Mouse (Mus musculus): ENCODE measurements at regions not wholly inside any gene's neighbourhood (a gene's known extent, or its start where the extent isn't known, plus 50 kb on each side); places are given as distances from the start of the nearest gene placed in this dataset.
"Not testable (repeated sequence)": the region's sequence is repeated elsewhere in the genome, so short reads cannot be mapped to it uniquely, and the experiment has no call there.

GRCm38 (mm10) chr10:114265927-114266326 is 536.2 kb downstream of the Trhde start:
- ATAC-seq (replicated peaks; ENCODE audit: insufficient number of reproducible peaks, low FRiP score, low TSS enrichment): no peak
- Histone ChIP-seq H3K9me3 (replicated peaks; ENCODE audit: control insufficient read depth, low read length) (no peaks in the 10 kb centered on the region), H3K4me3 (ENCODE audit: low read depth, low read length) (no peak overlapping the region), H3K4me1 (ENCODE audit: control insufficient read depth, insufficient read depth, low read length) (no peaks in the 10 kb centered on the region), H3K27me3 (ENCODE audit: control insufficient read depth, insufficient read depth, low read length) (no peaks in the 10 kb centered on the region), H3K27ac (ENCODE audit: low read depth, low read length) (no peak overlapping the region), H3K4me2 (no peak overlapping the region), H3K36me3 (ENCODE audit: control insufficient read depth, insufficient read depth, low read length) (no peaks in the 10 kb centered on the region), H3K9ac (ENCODE audit: low read depth, low read length) (no peak overlapping the region)
- WGBS (ENCODE audit: insufficient replicate concordance): 56% methylated on average over 4 of the region's 4 CpGs

GRCm38 (mm10) chr10:114241606-114242005 is 560.5 kb downstream of the Trhde start:
- 68% methylated on average over 4 of the region's 4 CpGs for WGBS (ENCODE audit: insufficient replicate concordance)
- H3K9ac ChIP-seq (ENCODE audit: low read depth, low read length): no peak overlapping the region
- ATAC-seq (replicated peaks; ENCODE audit: insufficient number of reproducible peaks, low FRiP score, low TSS enrichment): no peak

GRCm38 (mm10) chr10:114227635-114228034 is 574.5 kb downstream of the Trhde start:
- H3K36me3 ChIP-seq (ENCODE audit: control insufficient read depth, insufficient read depth, low read length): no peaks in the 10 kb centered on the region
- no peak overlapping the region for H3K4me2 ChIP-seq
- 51% methylated on average over 3 of the region's 3 CpGs for WGBS (ENCODE audit: insufficient replicate concordance)
- no peaks in the 10 kb centered on the region for H3K4me1 ChIP-seq (ENCODE audit: control insufficient read depth, insufficient read depth, low read length)
- H3K9me3 ChIP-seq (replicated peaks; ENCODE audit: control insufficient read depth, low read length): no peaks in the 10 kb centered on the region
- no peak overlapping the region for H3K27ac ChIP-seq (ENCODE audit: low read depth, low read length)
- H3K9ac ChIP-seq (ENCODE audit: low read depth, low read length): no peak overlapping the region
- H3K4me3 ChIP-seq (ENCODE audit: low read depth, low read length): no peak overlapping the region
- peak; percentile 52; the same call in 1 of the 2 replicates for ATAC-seq (replicated peaks; ENCODE audit: insufficient number of reproducible peaks, low FRiP score, low TSS enrichment)
- no peaks in the 10 kb centered on the region for H3K27me3 ChIP-seq (ENCODE audit: control insufficient read depth, insufficient read depth, low read length)

More at GRCm38 (mm10) chr10:114241606-114242005, 560.5 kb downstream of the Trhde start:
- H3K9me3 ChIP-seq (replicated peaks; ENCODE audit: control insufficient read depth, low read length): no peaks in the 10 kb centered on the region
- no peaks in the 10 kb centered on the region for H3K36me3 ChIP-seq (ENCODE audit: control insufficient read depth, insufficient read depth, low read length)
- no peak overlapping the region for H3K4me3 ChIP-seq (ENCODE audit: low read depth, low read length)
- H3K27me3 ChIP-seq (ENCODE audit: control insufficient read depth, insufficient read depth, low read length): no peaks in the 10 kb centered on the region
- H3K4me1 ChIP-seq (ENCODE audit: control insufficient read depth, insufficient read depth, low read length): no peaks in the 10 kb centered on the region
- H3K27ac ChIP-seq (ENCODE audit: low read depth, low read length): no peak overlapping the region
- no peak overlapping the region for H3K4me2 ChIP-seq

- no peaks in the 10 kb centered on the region for H3K9me3 ChIP-seq (replicated peaks; ENCODE audit: control insufficient read depth, low read length)
- H3K4me2 ChIP-seq: no peak overlapping the region
- no peaks in the 10 kb centered on the region for H3K36me3 ChIP-seq (ENCODE audit: control insufficient read depth, insufficient read depth, low read length)
- no peak for ATAC-seq (replicated peaks; ENCODE audit: insufficient number of reproducible peaks, low FRiP score, low TSS enrichment)
- H3K27ac ChIP-seq (ENCODE audit: low read depth, low read length): no peak overlapping the region
- no peak overlapping the region for H3K9ac ChIP-seq (ENCODE audit: low read depth, low read length)
- WGBS (ENCODE audit: insufficient replicate concordance): 90% methylated on average over 4 of the region's 4 CpGs
- H3K4me1 ChIP-seq (ENCODE audit: control insufficient read depth, insufficient read depth, low read length): no peaks in the 10 kb centered on the region
- H3K4me3 ChIP-seq (ENCODE audit: low read depth, low read length): no peak overlapping the region
- no peaks in the 10 kb centered on the region for H3K27me3 ChIP-seq (ENCODE audit: control insufficient read depth, insufficient read depth, low read length)
Measured at GRCm38 (mm10) chr10:114201583-114201982, 600.5 kb downstream of the Trhde start.

- no peak for ATAC-seq (replicated peaks; ENCODE audit: insufficient number of reproducible peaks, low FRiP score, low TSS enrichment)
- no peak overlapping the region for H3K4me2 ChIP-seq
- 78% methylated on average over 2 of the region's 2 CpGs for WGBS (ENCODE audit: insufficient replicate concordance)
- H3K4me3 ChIP-seq (ENCODE audit: low read depth, low read length): no peak overlapping the region
- no peaks in the 10 kb centered on the region for H3K36me3 ChIP-seq (ENCODE audit: control insufficient read depth, insufficient read depth, low read length)
- H3K27ac ChIP-seq (ENCODE audit: low read depth, low read length): no peak overlapping the region
- no peaks in the 10 kb centered on the region for H3K4me1 ChIP-seq (ENCODE audit: control insufficient read depth, insufficient read depth, low read length)
- H3K9ac ChIP-seq (ENCODE audit: low read depth, low read length): no peak overlapping the region
- H3K27me3 ChIP-seq (ENCODE audit: control insufficient read depth, insufficient read depth, low read length): no peaks in the 10 kb centered on the region
- H3K9me3 ChIP-seq (replicated peaks; ENCODE audit: control insufficient read depth, low read length): no peaks in the 10 kb centered on the region
Measured at GRCm38 (mm10) chr10:114200939-114201338, 601.2 kb downstream of the Trhde start.

- Histone ChIP-seq H3K9ac (ENCODE audit: low read depth, low read length) (no peak overlapping the region), H3K4me2 (no peak overlapping the region), H3K27me3 (ENCODE audit: control insufficient read depth, insufficient read depth, low read length) (no peaks in the 10 kb centered on the region), H3K36me3 (ENCODE audit: control insufficient read depth, insufficient read depth, low read length) (no peaks in the 10 kb centered on the region), H3K4me3 (ENCODE audit: low read depth, low read length) (no peak overlapping the region), H3K9me3 (replicated peaks; ENCODE audit: control insufficient read depth, low read length) (no peaks in the 10 kb centered on the region), H3K4me1 (ENCODE audit: control insufficient read depth, insufficient read depth, low read length) (no peaks in the 10 kb centered on the region), H3K27ac (ENCODE audit: low read depth, low read length) (no peak overlapping the region)
- no peak for ATAC-seq (replicated peaks; ENCODE audit: insufficient number of reproducible peaks, low FRiP score, low TSS enrichment)
- WGBS (ENCODE audit: insufficient replicate concordance): 84% methylated on average over 1 of the region's 1 CpGs
Measured at GRCm38 (mm10) chr10:114186287-114186686, 615.8 kb downstream of the Trhde start.

- H3K4me2 ChIP-seq; H3K4me3 ChIP-seq (ENCODE audit: low read depth, low read length); H3K9me3 ChIP-seq (replicated peaks; ENCODE audit: control insufficient read depth, low read length); H3K36me3 ChIP-seq (ENCODE audit: control insufficient read depth, insufficient read depth, low read length); H3K9ac ChIP-seq (ENCODE audit: low read depth, low read length); ATAC-seq (replicated peaks; ENCODE audit: insufficient number of reproducible peaks, low FRiP score, low TSS enrichment); H3K4me1 ChIP-seq (ENCODE audit: control insufficient read depth, insufficient read depth, low read length); H3K27me3 ChIP-seq (ENCODE audit: control insufficient read depth, insufficient read depth, low read length); H3K27ac ChIP-seq (ENCODE audit: low read depth, low read length): not testable (repeated sequence)
- WGBS (ENCODE audit: insufficient replicate concordance): 80% methylated on average over 9 of the region's 9 CpGs
Measured at GRCm38 (mm10) chr10:114143345-114143744, 658.8 kb downstream of the Trhde start.

- no peak overlapping the region for H3K27ac ChIP-seq (ENCODE audit: low read depth, low read length)
- no peaks in the 10 kb centered on the region for H3K27me3 ChIP-seq (ENCODE audit: control insufficient read depth, insufficient read depth, low read length)
- no peak overlapping the region for H3K4me2 ChIP-seq
- H3K4me1 ChIP-seq (ENCODE audit: control insufficient read depth, insufficient read depth, low read length): no peaks in the 10 kb centered on the region
- no peak overlapping the region for H3K4me3 ChIP-seq (ENCODE audit: low read depth, low read length)
- ATAC-seq (replicated peaks; ENCODE audit: insufficient number of reproducible peaks, low FRiP score, low TSS enrichment): no peak
- no peaks in the 10 kb centered on the region for H3K36me3 ChIP-seq (ENCODE audit: control insufficient read depth, insufficient read depth, low read length)
- 77% methylated on average over 1 of the region's 1 CpGs for WGBS (ENCODE audit: insufficient replicate concordance)
- no peaks in the 10 kb centered on the region for H3K9me3 ChIP-seq (replicated peaks; ENCODE audit: control insufficient read depth, low read length)
- H3K9ac ChIP-seq (ENCODE audit: low read depth, low read length): no peak overlapping the region
Measured at GRCm38 (mm10) chr10:114137924-114138323, 664.2 kb downstream of the Trhde start.

GRCm38 (mm10) chr10:114137095-114137494 is 665.0 kb downstream of the Trhde start:
- Histone ChIP-seq H3K27me3 (ENCODE audit: control insufficient read depth, insufficient read depth, low read length) (no peaks in the 10 kb centered on the region), H3K4me1 (ENCODE audit: control insufficient read depth, insufficient read depth, low read length) (no peaks in the 10 kb centered on the region), H3K4me2 (no peak overlapping the region), H3K36me3 (ENCODE audit: control insufficient read depth, insufficient read depth, low read length) (no peaks in the 10 kb centered on the region), H3K9ac (ENCODE audit: low read depth, low read length) (no peak overlapping the region), H3K27ac (ENCODE audit: low read depth, low read length) (no peak overlapping the region), H3K4me3 (ENCODE audit: low read depth, low read length) (no peak overlapping the region), H3K9me3 (replicated peaks; ENCODE audit: control insufficient read depth, low read length) (no peaks in the 10 kb centered on the region)
- no peak for ATAC-seq (replicated peaks; ENCODE audit: insufficient number of reproducible peaks, low FRiP score, low TSS enrichment)
- WGBS (ENCODE audit: insufficient replicate concordance): 45% methylated on average over 1 of the region's 1 CpGs
